9 mouse cellular contexts compared by ENCODE assay signal in the genomic region with DNA sequence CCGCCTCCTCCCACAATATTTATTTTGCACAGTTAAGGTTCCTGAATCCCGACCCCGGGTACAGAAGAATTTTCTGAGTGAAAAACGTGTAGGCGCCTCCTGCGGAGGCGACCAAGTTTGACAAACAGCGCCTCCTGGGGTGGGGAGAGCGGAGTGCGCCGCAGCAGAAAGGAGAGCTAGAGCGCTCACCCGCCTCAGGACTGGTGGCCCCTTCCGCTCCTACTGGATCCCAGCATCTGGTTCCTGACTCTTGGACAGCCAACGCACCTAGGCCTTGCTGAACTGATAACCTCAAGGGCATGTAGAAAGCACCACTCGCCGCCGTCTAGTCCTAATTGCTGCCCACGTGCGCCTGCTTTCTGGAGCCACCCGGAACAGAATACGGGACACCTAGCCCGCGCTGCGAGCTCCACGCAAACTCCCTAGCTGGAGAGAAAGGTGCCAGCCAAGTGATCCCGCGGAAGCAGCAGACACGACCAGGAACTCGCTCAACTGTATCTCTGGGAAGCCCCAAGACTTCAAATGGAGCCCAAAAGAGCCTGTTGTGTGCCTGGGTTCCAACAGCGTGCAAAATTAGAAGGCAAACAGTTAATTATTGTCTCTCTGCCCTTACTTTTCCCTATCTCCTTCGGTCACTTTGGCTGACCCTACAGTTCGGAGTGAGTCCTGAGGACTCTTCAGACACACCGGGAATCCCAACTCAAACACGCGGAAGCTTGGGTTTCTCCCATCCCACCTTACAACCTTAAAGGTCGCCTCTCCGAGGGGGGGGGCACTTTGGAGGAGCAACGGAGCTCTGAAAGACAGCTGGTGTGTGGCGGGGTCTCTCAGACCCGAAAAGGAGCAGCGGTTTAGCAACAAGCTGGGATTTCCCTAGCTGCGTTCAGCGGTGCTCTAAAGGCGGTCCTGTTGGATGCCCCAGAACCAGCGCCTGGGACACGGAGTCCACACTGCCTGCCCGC. TPM values are rescaled to one million over a fixed set of nuclear protein-coding genes. Genes with fewer than 3 reads are reported as not detected.
DNase-seq lines count a peak whose midpoint lies in the region; ATAC-seq and TF ChIP-seq lines count a peak whose summit lies in the region.
"Had no signal": no experiment of that assay in that cellular context is flagged by ENCODE, and none has a peak within 500 bp of the region (broad histone marks: within the 10 kb centered on the region; RNA-seq: fewer than 3 reads in every experiment).

No protein-coding gene starts in this region.

- peaks cover 51% of the 10 kb centered on the region for H3K27me3 ChIP-seq in ES-Bruce4 (ENCODE audit: control insufficient read depth, insufficient read depth, low read length, poor library complexity, severe bottlenecking)
- H3K27me3 ChIP-seq in embryonic facial prominence, embryonic 14.5 days (replicated peaks; ENCODE audit: control insufficient read depth, insufficient read depth, low read length), result peaks cover 96% of the 10 kb centered on the region
- peaks cover 62% of the 10 kb centered on the region for H3K27me3 ChIP-seq in hindbrain, postnatal 0 days (ENCODE audit: insufficient read depth, low read length)
- H3K27me3 ChIP-seq in midbrain, embryonic 10.5 days (ENCODE audit: low read depth, poor library complexity, severe bottlenecking), result peaks cover 100% of the 10 kb centered on the region

- H3K9me3 ChIP-seq in ES-Bruce4 (replicated peaks; ENCODE audit: control insufficient read depth, insufficient read depth, low read length, poor library complexity, severe bottlenecking), result no peaks in the 10 kb centered on the region
- no peaks in the 10 kb centered on the region for H3K9me3 ChIP-seq in embryonic facial prominence, embryonic 14.5 days (ENCODE audit: control insufficient read depth, low read length)
- no peaks in the 10 kb centered on the region for H3K9me3 ChIP-seq in hindbrain, postnatal 0 days (ENCODE audit: low read length)
- no peaks in the 10 kb centered on the region for H3K9me3 ChIP-seq in midbrain, embryonic 10.5 days (replicated peaks)

- H3K9ac ChIP-seq in ES-Bruce4 (ENCODE audit: low read depth, poor library complexity, severe bottlenecking), result no peak overlapping the region
- H3K9ac ChIP-seq in embryonic facial prominence, embryonic 14.5 days (ENCODE audit: low read depth, low read length), result peak overlapping the region; percentile 51
- no peak overlapping the region for H3K9ac ChIP-seq in hindbrain, postnatal 0 days (replicated peaks; ENCODE audit: low read length)

- peak overlapping the region; percentile 84 for H3K4me2 ChIP-seq in embryonic facial prominence, embryonic 14.5 days (ENCODE audit: low read depth, low read length)
- H3K4me2 ChIP-seq in hindbrain, postnatal 0 days (ENCODE audit: low read depth, low read length), result peak overlapping the region; percentile 70

- peak; percentile 65 for DNase-seq in gastrocnemius, postnatal 14 days
- no peak for DNase-seq in gastrocnemius, postnatal 36 days
- peak; percentile 85 for DNase-seq in embryonic facial prominence, embryonic 14.5 days (ENCODE audit: low spot score)
- DNase-seq in hindbrain, postnatal 0 days (ENCODE audit: low spot score), result peak; percentile 83
- peak; percentile 80 for DNase-seq in midbrain, embryonic 10.5 days (ENCODE audit: low spot score)
- peak; percentile 51 to 52 for DNase-seq in thymus, postnatal 36 days
- no peak for DNase-seq in cerebellum, adult 11-12 months

- 0 out of 2 replicates have a peak overlapping the region, but pooled peaks have one; percentile 2 for H3K4me3 ChIP-seq in ES-Bruce4 (ENCODE audit: low read depth, low read length)
- peak overlapping the region; percentile 77 for H3K4me3 ChIP-seq in embryonic facial prominence, embryonic 14.5 days (ENCODE audit: low read depth, low read length)
- H3K4me3 ChIP-seq in hindbrain, postnatal 0 days (ENCODE audit: low read length), result peak overlapping the region; percentile 16
- peak overlapping the region; percentile 71 for H3K4me3 ChIP-seq in midbrain, embryonic 10.5 days

- H3K36me3 ChIP-seq in ES-Bruce4 (ENCODE audit: control insufficient read depth, insufficient read depth, low read length, poor library complexity, severe bottlenecking), result no peaks in the 10 kb centered on the region
- H3K36me3 ChIP-seq in embryonic facial prominence, embryonic 14.5 days (ENCODE audit: control insufficient read depth, insufficient read depth, low read length), result no peaks in the 10 kb centered on the region
- H3K36me3 ChIP-seq in hindbrain, postnatal 0 days (ENCODE audit: insufficient read depth, low read length), result no peaks in the 10 kb centered on the region
- H3K36me3 ChIP-seq in midbrain, embryonic 10.5 days, result no peaks in the 10 kb centered on the region

- no peak for TF ChIP-seq POLR2A in ES-Bruce4 (IDR thresholded peaks at IDR 0.05; ENCODE audit: insufficient read depth, low read length)

- no peak overlapping the region for H3K27ac ChIP-seq in ES-Bruce4 (ENCODE audit: insufficient read depth, low read length)
- peak overlapping the region; percentile 46 for H3K27ac ChIP-seq in embryonic facial prominence, embryonic 14.5 days (replicated peaks; ENCODE audit: low read depth, low read length)
- H3K27ac ChIP-seq in hindbrain, postnatal 0 days, result peak overlapping the region; percentile 91; the same call in 1 of the 2 replicates
- H3K27ac ChIP-seq in midbrain, embryonic 10.5 days (replicated peaks), result 0 out of 2 replicates have a peak overlapping the region, but pooled peaks have one; percentile 78

- WGBS in embryonic facial prominence, embryonic 14.5 days, result 2% methylated on average over 48 of the region's 48 CpGs
- 2% methylated on average over 48 of the region's 48 CpGs for WGBS in hindbrain, postnatal 0 days
- WGBS in midbrain, embryonic 10.5 days, result under 1% methylated on average over 48 of the region's 48 CpGs

- ATAC-seq in embryonic facial prominence, embryonic 14.5 days (ENCODE audit: low read depth), result no peak
- no peak for ATAC-seq in hindbrain, postnatal 0 days

- no peaks in the 10 kb centered on the region for H3K4me1 ChIP-seq in ES-Bruce4 (ENCODE audit: control insufficient read depth, insufficient read depth, low read length)
- peaks cover 10% of the 10 kb centered on the region for H3K4me1 ChIP-seq in embryonic facial prominence, embryonic 14.5 days (ENCODE audit: control insufficient read depth, insufficient read depth, low read length)
- H3K4me1 ChIP-seq in hindbrain, postnatal 0 days (ENCODE audit: insufficient read depth, low read length), result peaks cover 3% of the 10 kb centered on the region; the same call in 1 of the 2 replicates
- H3K4me1 ChIP-seq in midbrain, embryonic 10.5 days, result peaks cover 87% of the 10 kb centered on the region

- TF ChIP-seq EP300 in ES-Bruce4 (IDR thresholded peaks at IDR 0.05; ENCODE audit: insufficient read depth, low read depth, low read length), result no peak

- intact Hi-C loops in gastrocnemius, postnatal 14 days (cut with DNase I; ENCODE audit: low total_unique reads), result loop anchor here (5.0 kb wide), 1 partner anchor 72 kb away; no protein-coding TSS in a partner anchor
- intact Hi-C loops in gastrocnemius, postnatal 36 days (cut with DNase I), result no loop called here

- peak; percentile 34 for TF ChIP-seq CTCF in ES-Bruce4 (IDR thresholded peaks at IDR 0.05; ENCODE audit: low read depth, low read length)
- TF ChIP-seq CTCF in hindbrain, postnatal 0 days (IDR thresholded peaks at IDR 0.05; ENCODE audit: low read depth), result peak; percentile 71

RNA-seq across cellular contexts. Expression of gene Ebf3, which starts 5.0 kb away (rescaled TPM):
- 10 to 100 TPM in 1 of 2 experiments, 1 to 10 TPM in 1; 9.6 to 12.4 TPM for total RNA-seq in gastrocnemius, postnatal 14 days (2021)
- total RNA-seq in gastrocnemius, postnatal 36 days (2021), result 1 to 10 TPM; 7.1 to 7.6 TPM
- 0.26 TPM in 1 of 2 replicates, not detected in the other for polyA plus RNA-seq in ES-Bruce4 (2011; ENCODE audit: insufficient read depth, insufficient read length, low read depth, missing spikeins)
- 7.4 and 9.1 TPM in 2 replicates for polyA plus RNA-seq in embryonic facial prominence, embryonic 14.5 days (2014; fragmentation: Nextera tagmentation; extraction: Ambion mirVana)
- 123 and 142 TPM in 2 replicates for total RNA-seq in hindbrain, postnatal 0 days (2014; rRNA removed)
- polyA plus RNA-seq in hindbrain, postnatal 0 days (2015; fragmentation: Nextera tagmentation; extraction: Ambion mirVana), result 11.5 and 13.0 TPM in 2 replicates
- polyA plus RNA-seq in midbrain, embryonic 10.5 days (2016; fragmentation: Nextera tagmentation; extraction: Ambion mirVana), result 3.2 and 5.4 TPM in 2 replicates
- total RNA-seq: MEL had no signal

Comparison
In these comparisons a context has a peak if more than half of its experiments do, and no peak if none do; other contexts are left out.
1. DNase-seq: peak in gastrocnemius, postnatal 14 days (single experiment), embryonic facial prominence, embryonic 14.5 days (single experiment), hindbrain, postnatal 0 days (single experiment), midbrain, embryonic 10.5 days (single experiment) and thymus, postnatal 36 days (2 of 2); none in gastrocnemius, postnatal 36 days (0 of 2) and cerebellum, adult 11-12 months (single experiment).
2. H3K4me3 ChIP-seq: peak in every context shown above with its lines; median percentile 77 in embryonic facial prominence, embryonic 14.5 days; 71 in midbrain, embryonic 10.5 days; 16 in hindbrain, postnatal 0 days; 2 in ES-Bruce4.